Mouse (Mus musculus): ENCODE measurements around the gene Por. TPM values are rescaled to one million over a fixed set of nuclear protein-coding genes. Genes with fewer than 3 reads are reported as not detected.

Gene Por
- total and polyA plus RNA-seq, 2 experiments from 2014 or later = 44.9 to 71.7 TPM

GRCm38 (mm10) chr5:135742941-135743740 lies 73.3 kb downstream of the Por start:
- H3K27ac ChIP-seq (ENCODE audit: low read depth) = peak overlapping the region; percentile 84; the same call in 1 of the 2 replicates
- WGBS = 22% methylated on average over 18 of the region's 18 CpGs

GRCm38 (mm10) chr5:135743741-135744609 lies 74.1 kb downstream of the Por start, which contains the start of gene Tmem120a:
Gene Tmem120a (minus strand): TSS chr5:135744448.
- Histone ChIP-seq H3K27ac (ENCODE audit: low read depth) (peak within 1 kb of the TSS; percentile 84), H3K9ac (replicated peaks; ENCODE audit: low read depth, low read length) (peak within 1 kb of the TSS; percentile 85), H3K4me2 (ENCODE audit: low read depth, low read length) (peak within 1 kb of the TSS; percentile 93), H3K4me1 (ENCODE audit: control insufficient read depth, insufficient read depth) (0 out of 2 replicates have a peak, but pooled peaks cover 17% of the 10 kb centered on the region), H3K27me3 (ENCODE audit: control insufficient read depth, insufficient read depth, low read length) (no peaks in the 10 kb centered on the region), H3K9me3 (replicated peaks; ENCODE audit: control insufficient read depth, low read length) (peaks cover 6% of the 10 kb centered on the region; the same call in 1 of the 2 replicates), H3K36me3 (replicated peaks; ENCODE audit: control insufficient read depth, insufficient read depth, low read length) (peaks cover 18% of the 10 kb centered on the region), H3K4me3 (ENCODE audit: low read depth, low read length) (peak within 1 kb of the TSS; percentile 92)
- ATAC-seq (ENCODE audit: insufficient read depth, low read depth) (peak; percentile 96), DNase-seq (ENCODE audit: low spot score) (peak; percentile 90)
- no peak for TF ChIP-seq CTCF (IDR thresholded peaks at IDR 0.05; ENCODE audit: low read depth)
- TF ChIP-seq EP300 (IDR thresholded peaks at IDR 0.05; ENCODE audit: low read depth) = peak; percentile 67; the same call in 1 of the 2 replicates
- under 1% methylated on average over 59 of the region's 60 CpGs for WGBS

More at GRCm38 (mm10) chr5:135742941-135743740, 73.3 kb downstream of the Por start:
- H3K27me3 ChIP-seq (ENCODE audit: control insufficient read depth, insufficient read depth, low read length) = no peaks in the 10 kb centered on the region
- TF ChIP-seq CTCF (IDR thresholded peaks at IDR 0.05; ENCODE audit: low read depth) (no peak), EP300 (IDR thresholded peaks at IDR 0.05; ENCODE audit: low read depth) (no peak)
- peak; percentile 31 for ATAC-seq (ENCODE audit: insufficient read depth, low read depth)
- peaks cover 6% of the 10 kb centered on the region; the same call in 1 of the 2 replicates for H3K9me3 ChIP-seq (replicated peaks; ENCODE audit: control insufficient read depth, low read length)
- H3K4me1 ChIP-seq (ENCODE audit: control insufficient read depth, insufficient read depth) = 0 out of 2 replicates have a peak, but pooled peaks cover 17% of the 10 kb centered on the region
- H3K4me2 ChIP-seq (ENCODE audit: low read depth, low read length) = peak overlapping the region; percentile 93
- peaks cover 18% of the 10 kb centered on the region for H3K36me3 ChIP-seq (replicated peaks; ENCODE audit: control insufficient read depth, insufficient read depth, low read length)
- peak overlapping the region; percentile 85 for H3K9ac ChIP-seq (replicated peaks; ENCODE audit: low read depth, low read length)
- H3K4me3 ChIP-seq (ENCODE audit: low read depth, low read length) = peak overlapping the region; percentile 92
- peak; percentile 57 for DNase-seq (ENCODE audit: low spot score)

- Histone ChIP-seq H3K4me1 (ENCODE audit: control insufficient read depth, insufficient read depth) (0 out of 2 replicates have a peak, but pooled peaks cover 17% of the 10 kb centered on the region), H3K36me3 (replicated peaks; ENCODE audit: control insufficient read depth, insufficient read depth, low read length) (peaks cover 15% of the 10 kb centered on the region), H3K4me3 (ENCODE audit: low read depth, low read length) (peak overlapping the region; percentile 92), H3K9me3 (replicated peaks; ENCODE audit: control insufficient read depth, low read length) (peaks cover 6% of the 10 kb centered on the region; the same call in 1 of the 2 replicates), H3K4me2 (ENCODE audit: low read depth, low read length) (peak overlapping the region; percentile 93), H3K27ac (ENCODE audit: low read depth) (peak overlapping the region; percentile 84), H3K9ac (replicated peaks; ENCODE audit: low read depth, low read length) (peak overlapping the region; percentile 17; the same call in 1 of the 2 replicates), H3K27me3 (ENCODE audit: control insufficient read depth, insufficient read depth, low read length) (no peaks in the 10 kb centered on the region)
- WGBS = 21% methylated on average over 12 of the region's 12 CpGs
- DNase-seq (ENCODE audit: low spot score) (no peak), ATAC-seq (ENCODE audit: insufficient read depth, low read depth) (peak; percentile 12; the same call in 1 of the 2 replicates)
- TF ChIP-seq EP300 (IDR thresholded peaks at IDR 0.05; ENCODE audit: low read depth) (no peak), CTCF (IDR thresholded peaks at IDR 0.05; ENCODE audit: low read depth) (no peak)
These were observed 74.9 kb downstream of the Por start for GRCm38 (mm10) chr5:135744742-135745141.

GRCm38 (mm10) chr5:135751041-135751440 lies 81.2 kb downstream of the Por start:
- H3K4me3 ChIP-seq (ENCODE audit: low read depth, low read length) = no peak overlapping the region
- H3K4me2 ChIP-seq (ENCODE audit: low read depth, low read length) = no peak overlapping the region
- 39% methylated on average over 1 of the region's 1 CpGs for WGBS
- no peak for ATAC-seq (ENCODE audit: insufficient read depth, low read depth)
- H3K9me3 ChIP-seq (replicated peaks; ENCODE audit: control insufficient read depth, low read length) = peaks cover 6% of the 10 kb centered on the region; the same call in 1 of the 2 replicates
- H3K36me3 ChIP-seq (replicated peaks; ENCODE audit: control insufficient read depth, insufficient read depth, low read length) = no peaks in the 10 kb centered on the region
- no peak for TF ChIP-seq EP300 (IDR thresholded peaks at IDR 0.05; ENCODE audit: low read depth)
- no peak for TF ChIP-seq CTCF (IDR thresholded peaks at IDR 0.05; ENCODE audit: low read depth)
- no peak for DNase-seq (ENCODE audit: low spot score)
- no peak overlapping the region for H3K9ac ChIP-seq (replicated peaks; ENCODE audit: low read depth, low read length)
- H3K4me1 ChIP-seq (ENCODE audit: control insufficient read depth, insufficient read depth) = no peaks in the 10 kb centered on the region
- no peak overlapping the region for H3K27ac ChIP-seq (ENCODE audit: low read depth)
- no peaks in the 10 kb centered on the region for H3K27me3 ChIP-seq (ENCODE audit: control insufficient read depth, insufficient read depth, low read length)

- H3K4me1 ChIP-seq (ENCODE audit: control insufficient read depth, insufficient read depth) = no peaks in the 10 kb centered on the region
- WGBS = 74% methylated on average over 2 of the region's 2 CpGs
These were observed 81.8 kb downstream of the Por start for GRCm38 (mm10) chr5:135751595-135751994.

More at GRCm38 (mm10) chr5:135751595-135751994, 81.8 kb downstream of the Por start:
- ATAC-seq (ENCODE audit: insufficient read depth, low read depth) = no peak
- Histone ChIP-seq H3K36me3 (replicated peaks; ENCODE audit: control insufficient read depth, insufficient read depth, low read length) (no peaks in the 10 kb centered on the region), H3K9me3 (replicated peaks; ENCODE audit: control insufficient read depth, low read length) (peaks cover 6% of the 10 kb centered on the region; the same call in 1 of the 2 replicates), H3K4me3 (ENCODE audit: low read depth, low read length) (no peak overlapping the region), H3K9ac (replicated peaks; ENCODE audit: low read depth, low read length) (no peak overlapping the region), H3K27me3 (ENCODE audit: control insufficient read depth, insufficient read depth, low read length) (no peaks in the 10 kb centered on the region), H3K4me2 (ENCODE audit: low read depth, low read length) (no peak overlapping the region), H3K27ac (ENCODE audit: low read depth) (no peak overlapping the region)
- no peak for DNase-seq (ENCODE audit: low spot score)
- no peak for TF ChIP-seq CTCF (IDR thresholded peaks at IDR 0.05; ENCODE audit: low read depth)
- TF ChIP-seq EP300 (IDR thresholded peaks at IDR 0.05; ENCODE audit: low read depth) = no peak

All from heart, postnatal 0 days (tissue).